Mouse (Mus musculus): ENCODE results near the gene Olfr702.

- TF ChIP-seq POLR2A (IDR thresholded peaks at IDR 0.05; ENCODE audit: borderline replicate concordance, extremely low read depth, insufficient read depth, insufficient read length, poor library complexity, severe bottlenecking) (no peak), CTCF (IDR thresholded peaks at IDR 0.05; ENCODE audit: borderline replicate concordance, extremely low read depth, insufficient read depth, insufficient read length) (peak; percentile 3; the same call in 1 of the 2 replicates)
These were observed 17.9 kb downstream of the Olfr702 start for GRCm38 (mm10) chr7:106815775-106816174.
